Mouse (Mus musculus) MEL (cell line): Measurements from ENCODE around the gene Shisa8. TPM values are rescaled to one million over a fixed set of nuclear protein-coding genes. Genes with fewer than 3 reads are reported as not detected.

Experiments
- DNase-seq: peaks from one replicate; pipeline ENCODE4 v3.0.0; 2011; ENCODE audit warnings: low read depth, low spot score
- H3K27ac ChIP-seq: 2 replicates; pipeline ENCODE4 v1.5.1; 2012; ENCODE audit warnings: low read depth, mild to moderate bottlenecking, control low read depth, low read length, moderate library complexity; ENCODE audit not compliant: control insufficient read depth
- H3K27me3 ChIP-seq, 2 experiments: fragments of 150-350 bp in 1 of 2; sonication (generic) in 1 of 2; 2 replicates each; pipeline ENCODE4 v1.6.1; 2012; ENCODE audit warnings: low read length in 2 of 2, mild to moderate bottlenecking in 2 of 2, improper control_type of control experiment in 1 of 2, moderate library complexity in 1 of 2; ENCODE audit not compliant: insufficient read depth in 2 of 2, control insufficient read depth in 1 of 2
- H3K36me3 ChIP-seq, 2 experiments: 2 replicates each; pipeline ENCODE4 v1.6.1; 2012 to 2014; ENCODE audit warnings: low read length in 2 of 2, improper control_type of control experiment in 1 of 2, inconsistent platforms in 1 of 2, mild to moderate bottlenecking in 1 of 2; ENCODE audit not compliant: insufficient read depth in 2 of 2, control insufficient read depth in 1 of 2
- H3K4me1 ChIP-seq, 2 experiments: fragments of 150-350 bp in 1 of 2; sonication (generic) in 1 of 2; 2 replicates each; pipeline ENCODE4 v1.6.1; 2012; ENCODE audit warnings: low read length in 2 of 2, improper control_type of control experiment in 1 of 2, mild to moderate bottlenecking in 1 of 2; ENCODE audit not compliant: insufficient read depth in 2 of 2, control insufficient read depth in 1 of 2
- H3K4me3 ChIP-seq, 2 experiments: fragments of 150-350 bp in 1 of 2; sonication (generic) in 1 of 2; 2 replicates each; pipeline ENCODE4 v1.5.1; 2012; ENCODE audit warnings: low read depth in 2 of 2, low read length in 2 of 2, mild to moderate bottlenecking in 2 of 2, moderate library complexity in 2 of 2, control low read depth in 1 of 2, improper control_type of control experiment in 1 of 2; ENCODE audit not compliant: control insufficient read depth in 1 of 2, insufficient read depth in 1 of 2
- H3K79me2 ChIP-seq: 2 replicates; pipeline ENCODE4 v1.6.1; 2012; ENCODE audit warnings: mild to moderate bottlenecking, low read length, moderate library complexity; ENCODE audit not compliant: control insufficient read depth, poor library complexity, insufficient read depth
- H3K9ac ChIP-seq: 2 replicates; pipeline ENCODE4 v1.6.1; 2012; ENCODE audit warnings: low read depth, mild to moderate bottlenecking, control low read depth, low read length, moderate library complexity; ENCODE audit not compliant: control insufficient read depth, poor library complexity, severe bottlenecking
- H3K9me3 ChIP-seq: fragments of 150-350 bp; sonication (generic); replicated peaks from 2 replicates; pipeline ENCODE4 v1.6.1; 2012; ENCODE audit warnings: mild to moderate bottlenecking, low read length, improper control_type of control experiment, moderate library complexity; ENCODE audit not compliant: insufficient read depth
- CHD2 ChIP-seq: IDR thresholded peaks from 2 replicates; pipeline ENCODE4 v1.6.1; 2011; ENCODE audit warnings: low read length, improper control_type of control experiment
- CTCF ChIP-seq, 3 experiments: IDR thresholded peaks in 2 of 3; conservative IDR thresholded peaks in 1 of 3; 2 replicates each; pipeline ENCODE4 v1.5.1; 2011 to 2012; ENCODE audit warnings: low read length in 3 of 3, low read depth in 2 of 3, mild to moderate bottlenecking in 2 of 3, improper control_type of control experiment in 1 of 3, inconsistent platforms in 1 of 3, mixed read lengths in 1 of 3, moderate library complexity in 1 of 3; ENCODE audit not compliant: control insufficient read depth in 1 of 3, insufficient read depth in 1 of 3, poor library complexity in 1 of 3, severe bottlenecking in 1 of 3
- ELF1 ChIP-seq: IDR thresholded peaks from 2 replicates; pipeline ENCODE4 v1.6.1; 2014; ENCODE audit warnings: low read depth, mild to moderate bottlenecking, inconsistent platforms, low read length, improper control_type of control experiment, moderate library complexity
- EP300 ChIP-seq, 2 experiments: IDR thresholded peaks; 2 replicates each; pipeline ENCODE4 v1.6.1; 2011; ENCODE audit warnings: improper control_type of control experiment in 2 of 2, low read length in 2 of 2, low read depth in 1 of 2, mild to moderate bottlenecking in 1 of 2
- HCFC1 ChIP-seq: IDR thresholded peaks from 2 replicates; pipeline ENCODE4 v1.6.1; 2012; ENCODE audit warnings: low read depth, mild to moderate bottlenecking, inconsistent platforms, low read length, improper control_type of control experiment, moderate library complexity
- KAT2A ChIP-seq: conservative IDR thresholded peaks from 2 replicates; pipeline ENCODE4 v1.6.1; 2012; ENCODE audit warnings: low read depth, low read length, improper control_type of control experiment, inconsistent platforms
- MAFK ChIP-seq: IDR thresholded peaks from 2 replicates; pipeline ENCODE4 v1.6.1; 2011; ENCODE audit warnings: low read depth, mild to moderate bottlenecking, low read length, improper control_type of control experiment, borderline replicate concordance
- MAX ChIP-seq: IDR thresholded peaks from 2 replicates; pipeline ENCODE4 v1.6.1; 2011; ENCODE audit warnings: low read length, improper control_type of control experiment
- MAZ ChIP-seq: IDR thresholded peaks from 2 replicates; pipeline ENCODE4 v1.6.1; 2012; ENCODE audit warnings: low read depth, mild to moderate bottlenecking, inconsistent platforms, low read length, improper control_type of control experiment
- MEF2A ChIP-seq: IDR thresholded peaks from 2 replicates; pipeline ENCODE4 v1.6.1; 2014; ENCODE audit warnings: low read depth, mild to moderate bottlenecking, inconsistent platforms, low read length, improper control_type of control experiment; ENCODE audit not compliant: poor library complexity, insufficient replicate concordance, severe bottlenecking; ENCODE audit errors: extremely low read depth
- MXI1 ChIP-seq: IDR thresholded peaks from 2 replicates; pipeline ENCODE4 v1.6.1; 2011; ENCODE audit warnings: mild to moderate bottlenecking, low read depth, low read length, improper control_type of control experiment
- MYC ChIP-seq: IDR thresholded peaks from 2 replicates; pipeline ENCODE4 v1.6.1; 2011; ENCODE audit warnings: low read depth, mild to moderate bottlenecking, low read length, improper control_type of control experiment, moderate library complexity
- NELFE ChIP-seq: IDR thresholded peaks from 2 replicates; pipeline ENCODE4 v1.6.1; 2011; ENCODE audit warnings: low read depth, low read length, improper control_type of control experiment
- NRF1 ChIP-seq: IDR thresholded peaks from 2 replicates; pipeline ENCODE4 v1.6.1; 2014; ENCODE audit warnings: low read depth, mild to moderate bottlenecking, inconsistent platforms, low read length, improper control_type of control experiment, moderate library complexity; ENCODE audit not compliant: poor library complexity, insufficient read depth, severe bottlenecking
- POLR2A ChIP-seq, 2 experiments: IDR thresholded peaks; 2 replicates each; pipeline ENCODE4 v1.6.1; 2011 to 2012; ENCODE audit warnings: low read length in 2 of 2, mild to moderate bottlenecking in 2 of 2, control low read depth in 1 of 2, improper control_type of control experiment in 1 of 2, low read depth in 1 of 2, moderate library complexity in 1 of 2; ENCODE audit not compliant: control insufficient read depth in 1 of 2, insufficient read depth in 1 of 2, poor library complexity in 1 of 2
- POLR2AphosphoS5 ChIP-seq: IDR thresholded peaks from 2 replicates; pipeline ENCODE4 v1.6.1; 2012; ENCODE audit warnings: low read depth, borderline replicate concordance, mild to moderate bottlenecking, inconsistent platforms, low read length, moderate library complexity, mixed read lengths
- RAD21 ChIP-seq: IDR thresholded peaks from 2 replicates; pipeline ENCODE4 v1.6.1; 2011; ENCODE audit warnings: mild to moderate bottlenecking, low read depth, low read length, improper control_type of control experiment
- SIN3A ChIP-seq: IDR thresholded peaks from 2 replicates; pipeline ENCODE4 v1.6.1; 2012; ENCODE audit warnings: low read length, improper control_type of control experiment, inconsistent platforms
- SMC3 ChIP-seq: IDR thresholded peaks from 2 replicates; pipeline ENCODE4 v1.6.1; 2011; ENCODE audit warnings: low read depth, low read length, improper control_type of control experiment
- TAL1 ChIP-seq: IDR thresholded peaks from 2 replicates; pipeline ENCODE4 v1.6.1; 2012; ENCODE audit warnings: mild to moderate bottlenecking, inconsistent platforms, low read length, moderate library complexity, mixed read lengths
- TBP ChIP-seq: IDR thresholded peaks from 2 replicates; pipeline ENCODE4 v1.8.0; 2011; ENCODE audit warnings: low read depth, low read length, improper control_type of control experiment
- TCF12 ChIP-seq: IDR thresholded peaks from 2 replicates; pipeline ENCODE4 v1.6.1; 2014; ENCODE audit warnings: low read depth, mild to moderate bottlenecking, inconsistent platforms, low read length, improper control_type of control experiment, moderate library complexity
- USF1 ChIP-seq: IDR thresholded peaks from 2 replicates; pipeline ENCODE4 v1.6.1; 2014; ENCODE audit warnings: low read depth, mild to moderate bottlenecking, inconsistent platforms, low read length, improper control_type of control experiment, moderate library complexity
- ZC3H11A ChIP-seq: IDR thresholded peaks from 2 replicates; pipeline ENCODE4 v1.6.1; 2012; ENCODE audit warnings: low read depth, mild to moderate bottlenecking, inconsistent platforms, low read length, improper control_type of control experiment
- ZMIZ1 ChIP-seq: IDR thresholded peaks from 2 replicates; pipeline ENCODE4 v1.6.1; 2012; ENCODE audit warnings: low read depth, mild to moderate bottlenecking, inconsistent platforms, low read length, improper control_type of control experiment, moderate library complexity
- ZNF384 ChIP-seq: IDR thresholded peaks from 2 replicates; pipeline ENCODE4 v1.6.1; 2012; ENCODE audit warnings: low read depth, mild to moderate bottlenecking, inconsistent platforms, low read length, improper control_type of control experiment
- polyA plus RNA-seq, 2 experiments: library from polyadenylated mRNA; stranded (reverse) in 1 of 2; unstranded in 1 of 2; fragments of >175 nt in 1 of 2; fragments of >200 nt in 1 of 2; gene quantifications; 2 replicates each; pipeline versions ENCODE4 v1.2.1 to v1.2.4; 2012; ENCODE audit warnings: low replicate concordance in 2 of 2, low read depth in 1 of 2; ENCODE audit not compliant: insufficient read length in 2 of 2, insufficient read depth in 1 of 2, missing spikeins in 1 of 2
- total RNA-seq: library from RNA; depleted of rRNA; stranded (reverse); fragments of 300-350 nt; gene quantifications from 2 replicates; pipeline ENCODE4 v1.2.3, GENCODE M21; 2012

Shisa8 gene
- total and polyA plus RNA-seq, 3 experiments = 0.10 TPM; not detected in 2

- 0 out of 2 replicates have a peak, but pooled peaks have one; percentile 4 for TF ChIP-seq MYC
- TF ChIP-seq HCFC1 = peak; percentile 78
- TF ChIP-seq ZMIZ1 = no peak
- TF ChIP-seq POLR2AphosphoS5 = no peak
- TF ChIP-seq EP300 (IDR thresholded peaks at IDR 0.05; ENCODE audit: low read depth in 1 of 2, low read length in 2 of 2) = no peak
- no peak for TF ChIP-seq CHD2
- peak; percentile 83 for TF ChIP-seq MXI1
- TF ChIP-seq TBP = peak; percentile 36; the same call in 1 of the 2 replicates
- TF ChIP-seq MEF2A = no peak
- no peak for TF ChIP-seq MAZ
- no peak for TF ChIP-seq MAFK
- no peak for TF ChIP-seq KAT2A
- no peak for TF ChIP-seq ZNF384
- TF ChIP-seq TAL1 = no peak
- no peak for TF ChIP-seq SMC3
Observed at GRCm38 (mm10) chr15:82243742-82244114, 31.1 kb upstream of the Shisa8 start (continued).

GRCm38 (mm10) chr15:82243311-82243710 lies 30.7 kb upstream of the Shisa8 start:
- peaks cover 0 to 2% of the 10 kb centered on the region in 2 experiments; a peak in 1 of 4 replicates for H3K27me3 ChIP-seq
- H3K36me3 ChIP-seq = peaks cover 0 to 4% of the 10 kb centered on the region in 2 experiments; a peak in 2 of 4 replicates
- H3K9ac ChIP-seq = peak overlapping the region; percentile 86
- H3K4me3 ChIP-seq = peak overlapping the region; percentile 68 to 78
- no peaks in the 10 kb centered on the region for H3K9me3 ChIP-seq
- H3K79me2 ChIP-seq = peaks cover 1% of the 10 kb centered on the region; the same call in 1 of the 2 replicates
- TF ChIP-seq ELF1 (no peak), TCF12 (no peak), CTCF (IDR thresholded peaks at IDR 0.05 in 2 of 3, conservative IDR thresholded peaks at IDR 0.05 in 1 of 3; ENCODE audit: control insufficient read depth in 1 of 3, insufficient read depth in 1 of 3, low read depth in 2 of 3, low read length in 3 of 3, poor library complexity in 1 of 3, severe bottlenecking in 1 of 3) (peak in 1 of 3 experiments; percentile 12; a peak in 1 of 6 replicates)
- DNase-seq = no peak
- peak overlapping the region; percentile 61 for H3K27ac ChIP-seq
- H3K4me1 ChIP-seq = peaks cover 0 to 6% of the 10 kb centered on the region in 2 experiments; a peak in 2 of 4 replicates

DNA sequence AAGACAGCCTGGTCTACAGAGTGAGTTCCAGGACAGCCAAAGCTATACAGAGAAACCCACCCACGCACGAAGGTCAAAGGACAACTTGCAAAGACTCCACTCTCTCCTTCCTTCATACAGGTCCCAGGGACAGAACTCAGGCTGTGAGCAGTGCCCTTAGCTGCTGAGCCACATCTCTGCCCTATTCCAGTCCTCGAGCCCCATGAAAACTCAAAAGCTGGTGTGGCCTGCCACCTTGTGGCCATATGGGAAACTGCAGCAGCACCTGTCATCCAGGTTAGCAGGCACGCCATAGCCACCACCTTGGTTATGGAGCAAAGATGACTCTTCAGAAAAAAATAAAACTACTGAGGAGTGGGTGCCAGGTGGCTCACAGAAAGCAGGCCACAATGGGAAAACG lies 23.9 kb upstream of the Shisa8 start:
- no peak overlapping the region for H3K27ac ChIP-seq
- no peaks in the 10 kb centered on the region for H3K9me3 ChIP-seq
- H3K9ac ChIP-seq = no peak overlapping the region
- DNase-seq = peak; percentile 77
- no peak overlapping the region for H3K4me3 ChIP-seq
- peak; percentile 96 for TF ChIP-seq ZC3H11A
- TF ChIP-seq CTCF (IDR thresholded peaks at IDR 0.05 in 2 of 3, conservative IDR thresholded peaks at IDR 0.05 in 1 of 3; ENCODE audit: control insufficient read depth in 1 of 3, insufficient read depth in 1 of 3, low read depth in 2 of 3, low read length in 3 of 3, poor library complexity in 1 of 3, severe bottlenecking in 1 of 3) = peak; percentile 94 to 99 (median 97)
- no peak for TF ChIP-seq POLR2A (IDR thresholded peaks at IDR 0.05; ENCODE audit: control insufficient read depth in 1 of 2, insufficient read depth in 1 of 2, low read depth in 1 of 2, low read length in 2 of 2, poor library complexity in 1 of 2)
- no peak for TF ChIP-seq MAX
- TF ChIP-seq USF1 = no peak
- no peak for TF ChIP-seq NRF1
- TF ChIP-seq NELFE = no peak
- peak; percentile 95 for TF ChIP-seq SMC3
- TF ChIP-seq RAD21 = peak; percentile 99
- TF ChIP-seq TCF12 = no peak
- no peak for TF ChIP-seq MXI1
- TF ChIP-seq SIN3A = peak; percentile 61; the same call in 1 of the 2 replicates
- no peak for TF ChIP-seq HCFC1
- TF ChIP-seq MAFK = no peak
- TF ChIP-seq ZNF384 = no peak
- TF ChIP-seq MYC = 0 out of 2 replicates have a peak, but pooled peaks have one; percentile 23
- TF ChIP-seq, all 39 proteins: peak for 6
- Histone ChIP-seq H3K4me1 (no peaks in the 10 kb centered on the region), H3K79me2 (no peaks in the 10 kb centered on the region), H3K27me3 (no peaks in the 10 kb centered on the region), H3K36me3 (no peaks in the 10 kb centered on the region)
